Mouse (Mus musculus): ENCODE measurements around the gene Dvl3. TPM values are rescaled to one million over a fixed set of nuclear protein-coding genes. Genes with fewer than 3 reads are reported as not detected.

Gene Dvl3
- polyA plus RNA-seq, 1 experiment from 2014 or later: 37.0 TPM

- H3K27ac ChIP-seq (ENCODE audit: low read length): peak overlapping the region; percentile 67; the same call in 1 of the 2 replicates
These were observed 19.4 kb downstream of the Dvl3 start for GRCm38 (mm10) chr16:20536081-20536665.

GRCm38 (mm10) chr16:20537071-20537471, 20.3 kb downstream of the Dvl3 start:
- H3K4me3 ChIP-seq (replicated peaks; ENCODE audit: low read length): peak overlapping the region; percentile 13
- peaks cover 26% of the 10 kb centered on the region for H3K36me3 ChIP-seq (ENCODE audit: control insufficient read depth, insufficient read depth)
- peaks cover 26% of the 10 kb centered on the region for H3K4me1 ChIP-seq (replicated peaks; ENCODE audit: control insufficient read depth, insufficient read depth, low read length)
- 13% methylated on average over 5 of the region's 5 CpGs for WGBS
- H3K27ac ChIP-seq (ENCODE audit: low read length): no peak overlapping the region; the same call in 1 of the 2 replicates
- no peaks in the 10 kb centered on the region for H3K27me3 ChIP-seq (replicated peaks; ENCODE audit: control insufficient read depth, insufficient read depth, low read length)
- ATAC-seq: no peak
- no peaks in the 10 kb centered on the region for H3K9me3 ChIP-seq (ENCODE audit: control insufficient read depth, low read length)
- H3K4me2 ChIP-seq (ENCODE audit: low read length): peak overlapping the region; percentile 94
- peak overlapping the region; percentile 28 for H3K9ac ChIP-seq (replicated peaks; ENCODE audit: low read depth, low read length)

More at GRCm38 (mm10) chr16:20536081-20536665, 19.4 kb downstream of the Dvl3 start:
- WGBS: 33% methylated on average over 9 of the region's 9 CpGs
- ATAC-seq: no peak
- H3K9ac ChIP-seq (replicated peaks; ENCODE audit: low read depth, low read length): peak overlapping the region; percentile 99
- peaks cover 26% of the 10 kb centered on the region for H3K4me1 ChIP-seq (replicated peaks; ENCODE audit: control insufficient read depth, insufficient read depth, low read length)
- no peaks in the 10 kb centered on the region for H3K9me3 ChIP-seq (ENCODE audit: control insufficient read depth, low read length)
- peak overlapping the region; percentile 94 for H3K4me2 ChIP-seq (ENCODE audit: low read length)
- H3K36me3 ChIP-seq (ENCODE audit: control insufficient read depth, insufficient read depth): peaks cover 23% of the 10 kb centered on the region
- H3K4me3 ChIP-seq (replicated peaks; ENCODE audit: low read length): peak overlapping the region; percentile 97
- no peaks in the 10 kb centered on the region for H3K27me3 ChIP-seq (replicated peaks; ENCODE audit: control insufficient read depth, insufficient read depth, low read length)

- ATAC-seq: no peak
- Histone ChIP-seq H3K4me1 (replicated peaks; ENCODE audit: control insufficient read depth, insufficient read depth, low read length) (peaks cover 26% of the 10 kb centered on the region), H3K27me3 (replicated peaks; ENCODE audit: control insufficient read depth, insufficient read depth, low read length) (no peaks in the 10 kb centered on the region), H3K9ac (replicated peaks; ENCODE audit: low read depth, low read length) (peak overlapping the region; percentile 28), H3K27ac (ENCODE audit: low read length) (no peak overlapping the region), H3K9me3 (ENCODE audit: control insufficient read depth, low read length) (no peaks in the 10 kb centered on the region), H3K36me3 (ENCODE audit: control insufficient read depth, insufficient read depth) (peaks cover 27% of the 10 kb centered on the region), H3K4me2 (ENCODE audit: low read length) (peak overlapping the region; percentile 94), H3K4me3 (replicated peaks; ENCODE audit: low read length) (peak overlapping the region; percentile 19)
- 19% methylated on average over 6 of the region's 6 CpGs for WGBS
These were observed 21.0 kb downstream of the Dvl3 start for GRCm38 (mm10) chr16:20537601-20538320.

- H3K4me2 ChIP-seq (ENCODE audit: low read length): no peak overlapping the region
- no peaks in the 10 kb centered on the region for H3K9me3 ChIP-seq (ENCODE audit: control insufficient read depth, low read length)
- H3K36me3 ChIP-seq (ENCODE audit: control insufficient read depth, insufficient read depth): peaks cover 36% of the 10 kb centered on the region
- no peak overlapping the region for H3K4me3 ChIP-seq (replicated peaks; ENCODE audit: low read length)
- H3K4me1 ChIP-seq (replicated peaks; ENCODE audit: control insufficient read depth, insufficient read depth, low read length): peaks cover 26% of the 10 kb centered on the region
- no peak overlapping the region for H3K9ac ChIP-seq (replicated peaks; ENCODE audit: low read depth, low read length)
- ATAC-seq: no peak
- 76% methylated on average over 3 of the region's 3 CpGs for WGBS
- no peak overlapping the region for H3K27ac ChIP-seq (ENCODE audit: low read length)
- H3K27me3 ChIP-seq (replicated peaks; ENCODE audit: control insufficient read depth, insufficient read depth, low read length): no peaks in the 10 kb centered on the region
These were observed 22.9 kb downstream of the Dvl3 start for GRCm38 (mm10) chr16:20539649-20540048.

- H3K27me3 ChIP-seq (replicated peaks; ENCODE audit: control insufficient read depth, insufficient read depth, low read length): no peaks in the 10 kb centered on the region
- 88% methylated on average over 4 of the region's 4 CpGs for WGBS
- peaks cover 37% of the 10 kb centered on the region for H3K36me3 ChIP-seq (ENCODE audit: control insufficient read depth, insufficient read depth)
- ATAC-seq: no peak
- H3K27ac ChIP-seq (ENCODE audit: low read length): no peak overlapping the region
- peaks cover 26% of the 10 kb centered on the region for H3K4me1 ChIP-seq (replicated peaks; ENCODE audit: control insufficient read depth, insufficient read depth, low read length)
- no peak overlapping the region for H3K4me2 ChIP-seq (ENCODE audit: low read length)
- H3K4me3 ChIP-seq (replicated peaks; ENCODE audit: low read length): no peak overlapping the region
- no peaks in the 10 kb centered on the region for H3K9me3 ChIP-seq (ENCODE audit: control insufficient read depth, low read length)
- H3K9ac ChIP-seq (replicated peaks; ENCODE audit: low read depth, low read length): no peak overlapping the region
These were observed 23.7 kb downstream of the Dvl3 start for GRCm38 (mm10) chr16:20540438-20540837.

GRCm38 (mm10) chr16:20545696-20546095, 28.9 kb downstream of the Dvl3 start:
- H3K9ac ChIP-seq (replicated peaks; ENCODE audit: low read depth, low read length): no peak overlapping the region
- WGBS: 92% methylated on average over 10 of the region's 10 CpGs
- peaks cover 29% of the 10 kb centered on the region for H3K36me3 ChIP-seq (ENCODE audit: control insufficient read depth, insufficient read depth)

GRCm38 (mm10) chr16:20547423-20547822, 30.6 kb downstream of the Dvl3 start:
- Histone ChIP-seq H3K9me3 (ENCODE audit: control insufficient read depth, low read length) (no peaks in the 10 kb centered on the region), H3K9ac (replicated peaks; ENCODE audit: low read depth, low read length) (no peak overlapping the region), H3K36me3 (ENCODE audit: control insufficient read depth, insufficient read depth) (peaks cover 32% of the 10 kb centered on the region), H3K27me3 (replicated peaks; ENCODE audit: control insufficient read depth, insufficient read depth, low read length) (no peaks in the 10 kb centered on the region), H3K4me3 (replicated peaks; ENCODE audit: low read length) (no peak overlapping the region), H3K4me2 (ENCODE audit: low read length) (no peak overlapping the region; the same call in 1 of the 2 replicates), H3K27ac (ENCODE audit: low read length) (no peak overlapping the region), H3K4me1 (replicated peaks; ENCODE audit: control insufficient read depth, insufficient read depth, low read length) (peaks cover 14% of the 10 kb centered on the region)
- WGBS: 61% methylated on average over 5 of the region's 5 CpGs
- ATAC-seq: no peak

More at GRCm38 (mm10) chr16:20545696-20546095, 28.9 kb downstream of the Dvl3 start:
- H3K4me1 ChIP-seq (replicated peaks; ENCODE audit: control insufficient read depth, insufficient read depth, low read length): peaks cover 14% of the 10 kb centered on the region
- no peak overlapping the region for H3K4me2 ChIP-seq (ENCODE audit: low read length)
- no peak overlapping the region for H3K27ac ChIP-seq (ENCODE audit: low read length)
- no peaks in the 10 kb centered on the region for H3K27me3 ChIP-seq (replicated peaks; ENCODE audit: control insufficient read depth, insufficient read depth, low read length)
- H3K4me3 ChIP-seq (replicated peaks; ENCODE audit: low read length): no peak overlapping the region
- no peaks in the 10 kb centered on the region for H3K9me3 ChIP-seq (ENCODE audit: control insufficient read depth, low read length)
- ATAC-seq: no peak

- Histone ChIP-seq H3K27me3 (replicated peaks; ENCODE audit: control insufficient read depth, insufficient read depth, low read length) (no peaks in the 10 kb centered on the region), H3K4me2 (ENCODE audit: low read length) (peak within 1 kb of the TSS; percentile 90), H3K4me1 (replicated peaks; ENCODE audit: control insufficient read depth, insufficient read depth, low read length) (peaks cover 14% of the 10 kb centered on the region), H3K36me3 (ENCODE audit: control insufficient read depth, insufficient read depth) (peaks cover 34% of the 10 kb centered on the region), H3K9me3 (ENCODE audit: control insufficient read depth, low read length) (no peaks in the 10 kb centered on the region), H3K27ac (ENCODE audit: low read length) (peak within 1 kb of the TSS; percentile 60), H3K9ac (replicated peaks; ENCODE audit: low read depth, low read length) (peak within 1 kb of the TSS; percentile 82), H3K4me3 (replicated peaks; ENCODE audit: low read length) (peak within 1 kb of the TSS; percentile 77)
- WGBS: under 1% methylated on average over 56 of the region's 56 CpGs
- peak; percentile 99 for ATAC-seq
These were observed 31.5 kb downstream of the Dvl3 start, which contains the start of gene Abcf3 for GRCm38 (mm10) chr16:20548096-20548948. Gene Abcf3, plus strand, starts transcription at chr16:20548577.

GRCm38 (mm10) chr16:20549161-20549560, 32.4 kb downstream of the Dvl3 start:
- 53% methylated on average over 9 of the region's 9 CpGs for WGBS
- H3K4me1 ChIP-seq (replicated peaks; ENCODE audit: control insufficient read depth, insufficient read depth, low read length): peaks cover 14% of the 10 kb centered on the region
- H3K9me3 ChIP-seq (ENCODE audit: control insufficient read depth, low read length): no peaks in the 10 kb centered on the region
- ATAC-seq: no peak
- H3K27me3 ChIP-seq (replicated peaks; ENCODE audit: control insufficient read depth, insufficient read depth, low read length): no peaks in the 10 kb centered on the region
- peak overlapping the region; percentile 77 for H3K4me3 ChIP-seq (replicated peaks; ENCODE audit: low read length)
- no peak overlapping the region for H3K27ac ChIP-seq (ENCODE audit: low read length)
- peak overlapping the region; percentile 82 for H3K9ac ChIP-seq (replicated peaks; ENCODE audit: low read depth, low read length)
- H3K36me3 ChIP-seq (ENCODE audit: control insufficient read depth, insufficient read depth): peaks cover 29% of the 10 kb centered on the region
- peak overlapping the region; percentile 90 for H3K4me2 ChIP-seq (ENCODE audit: low read length)
